Mouse (Mus musculus) spleen, adult 2 months (tissue): ENCODE measurements around the gene Susd3. TPM values are rescaled to one million over a fixed set of nuclear protein-coding genes. Genes with fewer than 3 reads are reported as not detected.

ENCODE experiments used
- DNase-seq, 2 experiments: peaks; one replicate each; pipeline versions ENCODE4 v3.0.0 to v3.0.0-alpha.2; 2012 to 2021; ENCODE audit warnings: low spot score in 2 of 2, low read depth in 1 of 2
- H3K27ac ChIP-seq: fragments of 200-500 bp; 2 replicates; pipeline ENCODE4 v1.5.1; 2012; ENCODE audit warnings: low read length, inconsistent platforms; ENCODE audit not compliant: insufficient read depth
- H3K27me3 ChIP-seq: fragments of 200-500 bp; 2 replicates; pipeline ENCODE4 v1.6.1; 2012; ENCODE audit warnings: mild to moderate bottlenecking, moderate library complexity, low read length, inconsistent platforms; ENCODE audit not compliant: control insufficient read depth, insufficient read depth
- H3K36me3 ChIP-seq: fragments of 200-500 bp; 2 replicates; pipeline ENCODE4 v1.6.1; 2012; ENCODE audit warnings: mild to moderate bottlenecking, low read length, inconsistent platforms; ENCODE audit not compliant: control insufficient read depth, insufficient read depth
- H3K4me1 ChIP-seq: fragments of 200-500 bp; 2 replicates; pipeline ENCODE4 v1.6.1; 2011; ENCODE audit warnings: inconsistent platforms; ENCODE audit not compliant: control insufficient read depth, insufficient read depth, insufficient read length
- H3K4me3 ChIP-seq: fragments of 200-500 bp; 2 replicates; pipeline ENCODE4 v1.5.1; 2011; ENCODE audit warnings: mild to moderate bottlenecking, inconsistent platforms; ENCODE audit not compliant: insufficient read depth, insufficient read length; ENCODE audit errors: extremely low read depth
- CTCF ChIP-seq: fragments of 200-500 bp; IDR thresholded peaks from 2 replicates; pipeline ENCODE4 v1.5.1; 2011; ENCODE audit warnings: mild to moderate bottlenecking, inconsistent platforms; ENCODE audit not compliant: insufficient read depth, insufficient read length, insufficient replicate concordance; ENCODE audit errors: extremely low read depth
- POLR2A ChIP-seq: fragments of 200-500 bp; IDR thresholded peaks from 2 replicates; pipeline ENCODE4 v1.6.1; 2011; ENCODE audit warnings: low read depth, low read length, inconsistent platforms
- WGBS: fragments of 180-500 bp; shearing (Covaris S2); methylation state at CpG from one replicate; pipeline ENCODE4 v1.1.7; 2018; 5-methylcytosine and 5-hydroxymethylcytosine counted together
- polyA plus RNA-seq: library from polyadenylated mRNA; depleted of rRNA; stranded (reverse); fragments of >200 nt; gene quantifications from 2 replicates; pipeline ENCODE4 v1.2.3, GENCODE M21; 2012

Gene Susd3
- polyA plus RNA-seq, 1 experiment = 49.7 TPM

- Histone ChIP-seq H3K27ac (0 out of 2 replicates have a peak overlapping the region, but pooled peaks have one; percentile 65), H3K36me3 (no peaks in the 10 kb centered on the region), H3K4me3 (peak overlapping the region; percentile 85), H3K27me3 (no peaks in the 10 kb centered on the region), H3K4me1 (peaks cover 58% of the 10 kb centered on the region; the same call in 1 of the 2 replicates)
- no peak for TF ChIP-seq POLR2A
- TF ChIP-seq CTCF = no peak
- no peak for DNase-seq
- 13% methylated on average over 12 of the region's 12 CpGs for WGBS
These were observed 1.2 kb downstream of the Susd3 start for GRCm38 (mm10) chr13:49247232-49247739.

- Histone ChIP-seq H3K4me1 (peaks cover 58% of the 10 kb centered on the region; the same call in 1 of the 2 replicates), H3K4me3 (peak overlapping the region; percentile 19; the same call in 1 of the 2 replicates), H3K36me3 (no peaks in the 10 kb centered on the region), H3K27ac (no peak overlapping the region), H3K27me3 (no peaks in the 10 kb centered on the region)
- 94% methylated on average over 2 of the region's 2 CpGs for WGBS
- TF ChIP-seq CTCF (no peak), POLR2A (no peak)
- DNase-seq = no peak
These were observed 1.9 kb downstream of the Susd3 start for GRCm38 (mm10) chr13:49246626-49247025.

- no peak for TF ChIP-seq POLR2A
- no peak for TF ChIP-seq CTCF
- no peak overlapping the region for H3K4me3 ChIP-seq
- no peaks in the 10 kb centered on the region for H3K36me3 ChIP-seq
- H3K27me3 ChIP-seq = no peaks in the 10 kb centered on the region
- WGBS = 81% methylated on average over 3 of the region's 3 CpGs
- no peak for DNase-seq
- no peak overlapping the region for H3K27ac ChIP-seq
- peaks cover 60% of the 10 kb centered on the region; the same call in 1 of the 2 replicates for H3K4me1 ChIP-seq
These were observed 2.5 kb downstream of the Susd3 start for GRCm38 (mm10) chr13:49246011-49246410.

GRCm38 (mm10) chr13:49245251-49245650 is 3.3 kb downstream of the Susd3 start:
- H3K27me3 ChIP-seq = no peaks in the 10 kb centered on the region
- WGBS = 77% methylated on average over 4 of the region's 4 CpGs
- no peak for TF ChIP-seq POLR2A
- no peak for TF ChIP-seq CTCF
- peaks cover 59% of the 10 kb centered on the region for H3K4me1 ChIP-seq
- no peak overlapping the region for H3K4me3 ChIP-seq
- no peaks in the 10 kb centered on the region for H3K36me3 ChIP-seq
- no peak overlapping the region for H3K27ac ChIP-seq
- DNase-seq = no peak

- H3K27ac ChIP-seq = peak overlapping the region; percentile 90
- no peak for DNase-seq
- H3K4me3 ChIP-seq = no peak overlapping the region
- H3K4me1 ChIP-seq = peaks cover 52% of the 10 kb centered on the region
- WGBS = 59% methylated on average over 2 of the region's 2 CpGs
- no peak for TF ChIP-seq CTCF
- TF ChIP-seq POLR2A = no peak
- peaks cover 3% of the 10 kb centered on the region for H3K36me3 ChIP-seq
- H3K27me3 ChIP-seq = no peaks in the 10 kb centered on the region
These were observed 5.0 kb downstream of the Susd3 start for GRCm38 (mm10) chr13:49243492-49243891.

- DNase-seq = peak; percentile 87 to 92
- 5% methylated on average over 9 of the region's 9 CpGs for WGBS
- Histone ChIP-seq H3K27ac (peak overlapping the region; percentile 97), H3K36me3 (peaks cover 7% of the 10 kb centered on the region), H3K27me3 (no peaks in the 10 kb centered on the region), H3K4me3 (peak overlapping the region; percentile 46; the same call in 1 of the 2 replicates), H3K4me1 (peaks cover 47% of the 10 kb centered on the region)
- TF ChIP-seq CTCF = no peak
- peak; percentile 15; the same call in 1 of the 2 replicates for TF ChIP-seq POLR2A
These were observed 6.0 kb downstream of the Susd3 start for GRCm38 (mm10) chr13:49242321-49243065.

GRCm38 (mm10) chr13:49238737-49239136 is 9.8 kb downstream of the Susd3 start:
- peaks cover 22% of the 10 kb centered on the region for H3K36me3 ChIP-seq
- no peak for DNase-seq
- peaks cover 29% of the 10 kb centered on the region for H3K4me1 ChIP-seq
- WGBS = 91% methylated on average over 8 of the region's 8 CpGs
- no peaks in the 10 kb centered on the region for H3K27me3 ChIP-seq
- TF ChIP-seq POLR2A = no peak
- TF ChIP-seq CTCF = no peak
- H3K4me3 ChIP-seq = no peak overlapping the region
- no peak overlapping the region for H3K27ac ChIP-seq
